Mouse (Mus musculus) heart, adult 9 months (tissue): Measurements from ENCODE around the gene Ehbp1.
A peak's percentile ranks its signal among the peaks of the same experiment; 100 is the strongest.

Experiments
- DNase-seq, 2 experiments: peaks; one replicate each; pipeline ENCODE4 v3.0.0; 2022; ENCODE audit warnings: low spot score in 2 of 2

The Ehbp1 gene

GRCm38 (mm10) chr11:22001321-22002061, 340.6 kb downstream of the Ehbp1 start:
- DNase-seq: peak in 1 of 2 experiments; percentile 16

GRCm38 (mm10) chr11:22000316-22001076, 341.6 kb downstream of the Ehbp1 start:
- no peak for DNase-seq

- no peak for DNase-seq
These were observed 342.4 kb downstream of the Ehbp1 start for GRCm38 (mm10) chr11:21999396-22000315.

GRCm38 (mm10) chr11:21998141-21999047, 343.7 kb downstream of the Ehbp1 start:
- DNase-seq: no peak

GRCm38 (mm10) chr11:21997561-21998140, 344.4 kb downstream of the Ehbp1 start:
- peak in 1 of 2 experiments; percentile 3 for DNase-seq

GRCm38 (mm10) chr11:21996661-21997560, 345.2 kb downstream of the Ehbp1 start:
- peak in 1 of 2 experiments; percentile 6 for DNase-seq

GRCm38 (mm10) chr11:21996325-21996647, 345.8 kb downstream of the Ehbp1 start:
- no peak for DNase-seq

GRCm38 (mm10) chr11:21995534-21996324, 346.4 kb downstream of the Ehbp1 start:
- no peak for DNase-seq

GRCm38 (mm10) chr11:21994377-21995370, 347.4 kb downstream of the Ehbp1 start:
- DNase-seq: peak in 1 of 2 experiments; percentile 3

GRCm38 (mm10) chr11:21993597-21994376, 348.3 kb downstream of the Ehbp1 start:
- peak in 1 of 2 experiments; percentile 26 for DNase-seq

- no peak for DNase-seq
These were observed 349.1 kb downstream of the Ehbp1 start for GRCm38 (mm10) chr11:21992761-21993596.

- DNase-seq: no peak
These were observed 353.6 kb downstream of the Ehbp1 start for GRCm38 (mm10) chr11:21988398-21988946.

- no peak for DNase-seq
These were observed 357.0 kb downstream of the Ehbp1 start for GRCm38 (mm10) chr11:21985118-21985517.

- no peak for DNase-seq
These were observed 368.0 kb downstream of the Ehbp1 start for GRCm38 (mm10) chr11:21974005-21974531.

GRCm38 (mm10) chr11:21973597-21973996, 368.5 kb downstream of the Ehbp1 start:
- DNase-seq: no peak
